Mouse (Mus musculus): ENCODE results near the gene Drap1. TPM values are rescaled to one million over a fixed set of nuclear protein-coding genes. Genes with fewer than 3 reads are reported as not detected.

Gene Drap1
- 51.3 TPM for polyA plus RNA-seq (2015; fragmentation: Illumina TruSeq; extraction: RNeasy Lipid Tissue Mini Kit (QIAGEN cat#74804); ENCODE audit: insufficient read depth, low read depth, low replicate concordance)

GRCm38 (mm10) chr19:5424782-5425741 lies at the start of gene Drap1, which contains the start of gene AI837181:
Drap1 (minus strand) TSS chr19:5424979.
AI837181 (plus strand) TSS chr19:5425144.

GRCm38 (mm10) chr19:5473720-5474119 lies 48.9 kb upstream of the Drap1 start, which contains the start of gene Efemp2:
Efemp2 (plus strand) TSS chr19:5473954.

GRCm38 (mm10) chr19:5468374-5468773 lies 43.6 kb upstream of the Drap1 start, which contains the start of gene Ctsw:
Ctsw (minus strand) TSS chr19:5468507.

GRCm38 (mm10) chr19:5460465-5460911 lies 35.7 kb upstream of the Drap1 start, which contains the start of gene Fibp:
Fibp (plus strand) TSS chr19:5460615.

GRCm38 (mm10) chr19:5457746-5458442 lies 33.1 kb upstream of the Drap1 start, which contains the start of gene Ccdc85b:
Ccdc85b (minus strand) TSS chr19:5457894.

GRCm38 (mm10) chr19:5447515-5448353 lies 23.0 kb upstream of the Drap1 start, which contains the start of gene Fosl1:
Fosl1 (plus strand) TSS chr19:5447547.

GRCm38 (mm10) chr19:5402293-5402692 lies 22.5 kb downstream of the Drap1 start, which contains the start of gene Tsga10ip:
Tsga10ip (minus strand) TSS chr19:5402526.

GRCm38 (mm10) chr19:5388588-5389242 lies 36.1 kb downstream of the Drap1 start, which contains the start of gene Sart1:
Sart1 (minus strand) TSS chr19:5388703.

Other genes starting within 250 kb of the Drap1 start
- 3.9 TPM for gene Pacs1, start 151.9 kb downstream of the Drap1 start, polyA plus RNA-seq (2015; fragmentation: Illumina TruSeq; extraction: RNeasy Lipid Tissue Mini Kit (QIAGEN cat#74804); ENCODE audit: insufficient read depth, low read depth, low replicate concordance)
- 39.5 TPM for gene Sf3b2, start 129.5 kb downstream of the Drap1 start, polyA plus RNA-seq (2015; fragmentation: Illumina TruSeq; extraction: RNeasy Lipid Tissue Mini Kit (QIAGEN cat#74804); ENCODE audit: insufficient read depth, low read depth, low replicate concordance)
- gene Gal3st3, start 126.6 kb downstream of the Drap1 start, polyA plus RNA-seq (2015; fragmentation: Illumina TruSeq; extraction: RNeasy Lipid Tissue Mini Kit (QIAGEN cat#74804); ENCODE audit: insufficient read depth, low read depth, low replicate concordance), result not detected
- not detected for gene Catsper1, start 89.2 kb downstream of the Drap1 start, polyA plus RNA-seq (2015; fragmentation: Illumina TruSeq; extraction: RNeasy Lipid Tissue Mini Kit (QIAGEN cat#74804); ENCODE audit: insufficient read depth, low read depth, low replicate concordance)
- 3.7 TPM for gene Cst6, start 75.4 kb downstream of the Drap1 start, polyA plus RNA-seq (2015; fragmentation: Illumina TruSeq; extraction: RNeasy Lipid Tissue Mini Kit (QIAGEN cat#74804); ENCODE audit: insufficient read depth, low read depth, low replicate concordance)
- 6.5 TPM for gene Eif1ad, start 58.2 kb downstream of the Drap1 start, polyA plus RNA-seq (2015; fragmentation: Illumina TruSeq; extraction: RNeasy Lipid Tissue Mini Kit (QIAGEN cat#74804); ENCODE audit: insufficient read depth, low read depth, low replicate concordance)
- gene Banf1, start 57.8 kb downstream of the Drap1 start, polyA plus RNA-seq (2015; fragmentation: Illumina TruSeq; extraction: RNeasy Lipid Tissue Mini Kit (QIAGEN cat#74804); ENCODE audit: insufficient read depth, low read depth, low replicate concordance), result 29.9 TPM
- gene Sart1, start 36.3 kb downstream of the Drap1 start, polyA plus RNA-seq (2015; fragmentation: Illumina TruSeq; extraction: RNeasy Lipid Tissue Mini Kit (QIAGEN cat#74804); ENCODE audit: insufficient read depth, low read depth, low replicate concordance), result 47.0 TPM
- gene Tsga10ip, start 22.5 kb downstream of the Drap1 start, polyA plus RNA-seq (2015; fragmentation: Illumina TruSeq; extraction: RNeasy Lipid Tissue Mini Kit (QIAGEN cat#74804); ENCODE audit: insufficient read depth, low read depth, low replicate concordance), result 6.0 TPM
- 12.1 TPM for gene AI837181, start 165 bp upstream of the Drap1 start, polyA plus RNA-seq (2015; fragmentation: Illumina TruSeq; extraction: RNeasy Lipid Tissue Mini Kit (QIAGEN cat#74804); ENCODE audit: insufficient read depth, low read depth, low replicate concordance)
- gene Fosl1, start 22.6 kb upstream of the Drap1 start, polyA plus RNA-seq (2015; fragmentation: Illumina TruSeq; extraction: RNeasy Lipid Tissue Mini Kit (QIAGEN cat#74804); ENCODE audit: insufficient read depth, low read depth, low replicate concordance), result not detected
- gene Ccdc85b, start 32.9 kb upstream of the Drap1 start, polyA plus RNA-seq (2015; fragmentation: Illumina TruSeq; extraction: RNeasy Lipid Tissue Mini Kit (QIAGEN cat#74804); ENCODE audit: insufficient read depth, low read depth, low replicate concordance), result 5.0 TPM
- 29.7 TPM for gene Fibp, start 35.6 kb upstream of the Drap1 start, polyA plus RNA-seq (2015; fragmentation: Illumina TruSeq; extraction: RNeasy Lipid Tissue Mini Kit (QIAGEN cat#74804); ENCODE audit: insufficient read depth, low read depth, low replicate concordance)
- gene Ctsw, start 43.5 kb upstream of the Drap1 start, polyA plus RNA-seq (2015; fragmentation: Illumina TruSeq; extraction: RNeasy Lipid Tissue Mini Kit (QIAGEN cat#74804); ENCODE audit: insufficient read depth, low read depth, low replicate concordance), result 0.92 TPM
- 8.8 TPM for gene Efemp2, start 49.0 kb upstream of the Drap1 start, polyA plus RNA-seq (2015; fragmentation: Illumina TruSeq; extraction: RNeasy Lipid Tissue Mini Kit (QIAGEN cat#74804); ENCODE audit: insufficient read depth, low read depth, low replicate concordance)
- gene Mus81, start 63.4 kb upstream of the Drap1 start, polyA plus RNA-seq (2015; fragmentation: Illumina TruSeq; extraction: RNeasy Lipid Tissue Mini Kit (QIAGEN cat#74804); ENCODE audit: insufficient read depth, low read depth, low replicate concordance), result 14.4 TPM
- gene Cfl1, start 65.5 kb upstream of the Drap1 start, polyA plus RNA-seq (2015; fragmentation: Illumina TruSeq; extraction: RNeasy Lipid Tissue Mini Kit (QIAGEN cat#74804); ENCODE audit: insufficient read depth, low read depth, low replicate concordance), result 65.0 TPM
- gene 1700020D05Rik, start 78.8 kb upstream of the Drap1 start, polyA plus RNA-seq (2015; fragmentation: Illumina TruSeq; extraction: RNeasy Lipid Tissue Mini Kit (QIAGEN cat#74804); ENCODE audit: insufficient read depth, low read depth, low replicate concordance), result not detected
- 3.4 TPM for gene Snx32, start 85.6 kb upstream of the Drap1 start, polyA plus RNA-seq (2015; fragmentation: Illumina TruSeq; extraction: RNeasy Lipid Tissue Mini Kit (QIAGEN cat#74804); ENCODE audit: insufficient read depth, low read depth, low replicate concordance)
- gene Ovol1, start 135.7 kb upstream of the Drap1 start, polyA plus RNA-seq (2015; fragmentation: Illumina TruSeq; extraction: RNeasy Lipid Tissue Mini Kit (QIAGEN cat#74804); ENCODE audit: insufficient read depth, low read depth, low replicate concordance), result 0.89 TPM
- 0.85 TPM for gene Ap5b1, start 143.0 kb upstream of the Drap1 start, polyA plus RNA-seq (2015; fragmentation: Illumina TruSeq; extraction: RNeasy Lipid Tissue Mini Kit (QIAGEN cat#74804); ENCODE audit: insufficient read depth, low read depth, low replicate concordance)
- gene Rnaseh2c, start 176.9 kb upstream of the Drap1 start, polyA plus RNA-seq (2015; fragmentation: Illumina TruSeq; extraction: RNeasy Lipid Tissue Mini Kit (QIAGEN cat#74804); ENCODE audit: insufficient read depth, low read depth, low replicate concordance), result 19.0 TPM
- gene Kat5, start 185.3 kb upstream of the Drap1 start, polyA plus RNA-seq (2015; fragmentation: Illumina TruSeq; extraction: RNeasy Lipid Tissue Mini Kit (QIAGEN cat#74804); ENCODE audit: insufficient read depth, low read depth, low replicate concordance), result 10.2 TPM
- gene Rela, start 212.5 kb upstream of the Drap1 start, polyA plus RNA-seq (2015; fragmentation: Illumina TruSeq; extraction: RNeasy Lipid Tissue Mini Kit (QIAGEN cat#74804); ENCODE audit: insufficient read depth, low read depth, low replicate concordance), result 13.3 TPM
- gene Sipa1, start 238.7 kb upstream of the Drap1 start, polyA plus RNA-seq (2015; fragmentation: Illumina TruSeq; extraction: RNeasy Lipid Tissue Mini Kit (QIAGEN cat#74804); ENCODE audit: insufficient read depth, low read depth, low replicate concordance), result 14.3 TPM

All from pancreas, adult 10 weeks (tissue).